Mouse (Mus musculus) kidney, postnatal 36 days (tissue): ENCODE measurements around the gene Ahnak.
"Not testable (repeated sequence)": the region's sequence is repeated elsewhere in the genome, so short reads cannot be mapped to it uniquely, and the experiment has no call there.

Experiments
- DNase-seq, 2 experiments: peaks; one replicate each; pipeline ENCODE4 v3.0.0; 2021 to 2022; ENCODE audit warnings: mixed read lengths in 2 of 2

Ahnak gene

GRCm38 (mm10) chr19:9103986-9104385 is 114.9 kb downstream of the Ahnak start:
- no peak for DNase-seq

GRCm38 (mm10) chr19:9105101-9105685 is 116.1 kb downstream of the Ahnak start:
- DNase-seq: no peak

DNA sequence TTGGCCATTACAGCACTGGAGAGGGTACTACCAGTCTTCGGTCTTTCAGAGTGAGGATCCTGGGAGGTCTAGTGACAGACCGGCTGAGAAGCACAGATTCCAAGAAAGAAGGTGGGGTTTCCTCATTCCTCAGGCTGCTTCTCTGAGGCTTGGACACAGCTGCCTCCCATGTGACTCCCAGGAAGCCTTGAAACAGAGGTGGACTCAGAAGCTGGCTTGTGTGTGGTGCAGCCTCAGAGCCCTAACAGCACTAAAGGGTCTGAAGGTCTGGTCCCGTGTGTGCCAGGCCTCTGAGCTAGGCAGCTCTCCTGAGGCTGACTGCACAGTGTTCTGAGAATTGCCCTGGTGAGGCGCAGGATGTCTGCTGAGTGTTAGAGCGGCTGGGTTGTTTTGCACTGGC is 117.0 kb downstream of the Ahnak start:
- peak in 1 of 2 experiments; percentile 17 for DNase-seq

GRCm38 (mm10) chr19:9106751-9107378 is 117.8 kb downstream of the Ahnak start:
- peak in 1 of 2 experiments; percentile 8 for DNase-seq

DNA sequence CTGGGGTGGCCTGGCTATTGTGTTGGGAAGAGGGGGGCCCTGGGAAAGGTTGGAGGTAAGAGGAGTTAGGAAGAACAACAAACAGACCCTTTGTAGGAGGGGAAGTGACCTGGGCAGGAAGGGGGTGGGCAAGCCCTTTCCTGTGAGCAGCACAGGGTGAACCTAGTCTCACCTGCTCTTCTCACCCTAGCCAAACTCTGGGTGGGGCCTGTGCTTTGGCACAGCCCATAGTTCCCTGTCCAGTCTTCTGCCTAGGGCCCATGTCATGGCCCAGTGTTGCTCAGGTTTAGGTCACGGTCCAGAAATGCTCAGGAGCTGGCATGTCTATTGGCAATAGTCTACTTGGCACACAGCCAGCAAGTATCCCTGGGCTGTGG is 118.3 kb downstream of the Ahnak start:
- DNase-seq: peak in 1 of 2 experiments; percentile 2

DNA sequence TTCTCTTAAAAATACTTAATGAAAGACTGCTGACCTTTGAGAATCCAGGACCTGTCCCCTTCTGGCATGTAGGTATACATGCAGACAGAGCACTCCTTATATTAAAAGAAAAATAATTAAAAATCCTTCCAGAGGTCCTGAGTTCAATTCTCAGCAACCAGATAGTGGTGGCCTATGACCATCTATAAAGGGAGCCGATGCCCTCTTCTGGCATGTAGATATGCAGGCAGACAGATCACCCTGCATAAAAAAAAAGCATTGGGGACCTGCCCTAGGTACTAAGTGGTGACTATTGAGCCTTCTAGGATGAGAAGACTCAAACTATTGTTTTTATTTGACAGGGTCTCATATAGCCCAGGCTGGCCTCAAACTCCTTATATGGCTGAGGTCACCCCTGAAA is 119.5 kb downstream of the Ahnak start:
- DNase-seq: no peak

GRCm38 (mm10) chr19:9110182-9110869 is 121.2 kb downstream of the Ahnak start:
- DNase-seq: peak; percentile 47 to 67

DNA sequence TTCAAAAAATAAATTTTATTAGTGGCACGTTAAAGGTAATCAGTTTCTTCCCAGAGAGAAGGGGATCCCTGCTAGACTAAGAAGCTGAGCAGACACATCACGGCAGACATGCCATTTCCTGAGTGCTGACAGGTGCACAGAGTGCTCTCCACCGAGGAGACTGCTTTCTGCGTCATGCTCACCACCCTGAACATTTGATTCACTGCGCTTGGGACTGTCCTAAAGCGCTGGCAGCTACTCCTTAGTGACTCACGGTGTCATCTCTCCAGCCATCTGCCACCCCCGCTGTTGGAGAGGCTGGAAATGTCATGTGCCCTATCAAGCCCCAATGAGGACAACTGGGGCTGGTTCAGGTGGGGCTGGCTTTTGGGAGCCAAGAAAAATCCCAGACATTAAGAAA is 123.0 kb downstream of the Ahnak start:
- no peak for DNase-seq

DNA sequence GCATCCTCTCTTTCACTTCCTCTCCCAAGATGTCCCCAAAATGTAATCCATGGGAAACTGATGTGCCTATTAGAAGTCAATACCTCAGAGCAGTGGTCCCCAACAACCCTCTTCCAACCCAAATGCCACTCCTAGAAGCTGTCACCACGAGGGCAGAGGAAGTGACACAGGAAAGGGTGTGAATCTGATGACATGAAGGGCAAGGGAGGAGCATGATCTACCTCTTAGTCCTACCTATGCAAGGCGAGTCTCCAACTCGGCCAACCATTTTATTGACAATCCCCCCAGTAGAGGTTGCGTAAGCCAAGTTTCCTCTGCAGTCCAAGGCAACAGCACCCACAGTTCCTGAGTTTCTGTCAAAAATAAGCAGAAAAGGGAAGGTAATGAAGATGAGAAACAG is 127.2 kb downstream of the Ahnak start:
- no peak for DNase-seq

GRCm38 (mm10) chr19:9117275-9117674 is 128.2 kb downstream of the Ahnak start:
- DNase-seq: peak; percentile 12 to 14

GRCm38 (mm10) chr19:9119655-9120425 is 130.8 kb downstream of the Ahnak start:
- peak in 1 of 2 experiments; percentile 7 for DNase-seq

- no peak for DNase-seq
Observed at GRCm38 (mm10) chr19:9122390-9122789, 133.3 kb downstream of the Ahnak start.

- not testable (repeated sequence) for DNase-seq
Observed at GRCm38 (mm10) chr19:9123986-9124385, 134.9 kb downstream of the Ahnak start.
